Mouse (Mus musculus): Measurements from ENCODE around the gene Smyd4.

GRCm38 (mm10) chr11:75453991-75454930 lies 106.0 kb downstream of the Smyd4 start, which contains the start of gene Wdr81:
- TF ChIP-seq EP300 (IDR thresholded peaks at IDR 0.05; ENCODE audit: low read depth) (0 out of 2 replicates have a peak, but pooled peaks have one; percentile 50), CTCF (IDR thresholded peaks at IDR 0.05; ENCODE audit: low read depth) (peak; percentile 68)
